Mouse (Mus musculus) limb, embryonic 14.5 days (tissue): ENCODE data around the gene Babam2. TPM values are rescaled to one million over a fixed set of nuclear protein-coding genes. Genes with fewer than 3 reads are reported as not detected.
A peak's percentile ranks its signal among the peaks of the same experiment; 100 is the strongest.

ENCODE experiments used
- ATAC-seq: fragments of 200-750 bp; cut with Nextera tagmentation; 2 replicates; pipeline ENCODE4 v1.8.0; 2017; ENCODE audit warnings: low read depth, moderate number of reproducible peaks, moderate TSS enrichment; ENCODE audit not compliant: low FRiP score
- DNase-seq: peaks from one replicate; pipeline ENCODE4 v3.0.0-alpha.2; 2015; ENCODE audit warnings: low spot score
- H3K27ac ChIP-seq: fragments of 300-500 bp; sonication (generic); replicated peaks from 2 replicates; pipeline ENCODE4 v1.5.1; 2014; ENCODE audit warnings: low read depth, mild to moderate bottlenecking, low read length, moderate library complexity, mixed read lengths
- H3K27me3 ChIP-seq: fragments of 300-500 bp; sonication (generic); 2 replicates; pipeline ENCODE4 v1.6.1; 2014; ENCODE audit warnings: low read length, mixed read lengths; ENCODE audit not compliant: control insufficient read depth, insufficient read depth
- H3K36me3 ChIP-seq: fragments of 300-500 bp; sonication (generic); 2 replicates; pipeline ENCODE4 v1.6.1; 2014; ENCODE audit warnings: mild to moderate bottlenecking, low read length, moderate library complexity, mixed read lengths; ENCODE audit not compliant: control insufficient read depth, insufficient read depth
- H3K4me1 ChIP-seq: fragments of 300-500 bp; sonication (generic); 2 replicates; pipeline ENCODE4 v1.6.1; 2014; ENCODE audit warnings: antibody characterized with exemption, low read length, mixed read lengths; ENCODE audit not compliant: control insufficient read depth, insufficient read depth
- H3K4me2 ChIP-seq: fragments of 300-500 bp; sonication (generic); replicated peaks from 2 replicates; pipeline ENCODE4 v1.6.1; 2014; ENCODE audit warnings: low read depth, mild to moderate bottlenecking, low read length, moderate library complexity; ENCODE audit not compliant: severe bottlenecking
- H3K4me3 ChIP-seq: fragments of 300-500 bp; sonication (generic); replicated peaks from 2 replicates; pipeline ENCODE4 v1.5.1; 2014; ENCODE audit warnings: low read length
- H3K9ac ChIP-seq: fragments of 300-500 bp; sonication (generic); 2 replicates; pipeline ENCODE4 v1.6.1; 2014; ENCODE audit warnings: mild to moderate bottlenecking, low read depth, low read length, moderate library complexity; ENCODE audit not compliant: severe bottlenecking
- H3K9me3 ChIP-seq: fragments of 300-500 bp; sonication (generic); 2 replicates; pipeline ENCODE4 v1.6.1; 2016; ENCODE audit warnings: low read length; ENCODE audit not compliant: control insufficient read depth
- POLR2A ChIP-seq: fragments of 200-500 bp; IDR thresholded peaks from 2 replicates; pipeline ENCODE4 v1.8.0; 2012; ENCODE audit warnings: inconsistent platforms, mild to moderate bottlenecking, moderate library complexity, borderline replicate concordance; ENCODE audit not compliant: insufficient read depth, insufficient read length; ENCODE audit errors: extremely low read depth
- WGBS: fragments of 180-500 bp; shearing (Covaris S2); extraction: QIAGEN DNeasy Blood & Tissue Kit; methylation state at CpG from one replicate; pipeline ENCODE4 v1.1.7; 2014; 5-methylcytosine and 5-hydroxymethylcytosine counted together
- polyA plus RNA-seq, 2 experiments: library from polyadenylated mRNA; depleted of rRNA in 1 of 2; stranded (reverse) in 1 of 2; unstranded in 1 of 2; fragments of >200 nt; fragmentation: Nextera tagmentation in 1 of 2; extraction: Ambion mirVana in 1 of 2; gene quantifications; 2 replicates each; pipeline versions ENCODE4 v1.2.1 to v1.2.3; 2012 to 2014

The Babam2 gene
- polyA plus RNA-seq, 2 experiments: 23.4 to 35.8 TPM

- H3K27ac ChIP-seq: peak overlapping the region; percentile 22; the same call in 1 of the 2 replicates
- no peak overlapping the region for H3K4me3 ChIP-seq
- H3K4me1 ChIP-seq: peaks cover 7% of the 10 kb centered on the region; the same call in 1 of the 2 replicates
- DNase-seq: no peak
- no peaks in the 10 kb centered on the region for H3K36me3 ChIP-seq
- no peak for TF ChIP-seq POLR2A
- no peak overlapping the region for H3K9ac ChIP-seq
- H3K27me3 ChIP-seq: no peaks in the 10 kb centered on the region
- ATAC-seq: no peak
- peak overlapping the region; percentile 27; the same call in 1 of the 2 replicates for H3K4me2 ChIP-seq
- WGBS: 27% methylated on average over 8 of the region's 8 CpGs
- no peaks in the 10 kb centered on the region for H3K9me3 ChIP-seq
These were observed 361.8 kb downstream of the Babam2 start for GRCm38 (mm10) chr5:32059254-32059796.

- DNase-seq (no peak), ATAC-seq (no peak)
- Histone ChIP-seq H3K4me2 (no peak overlapping the region), H3K4me1 (peaks cover 9% of the 10 kb centered on the region; the same call in 1 of the 2 replicates), H3K9ac (no peak overlapping the region), H3K4me3 (no peak overlapping the region), H3K27me3 (no peaks in the 10 kb centered on the region), H3K27ac (no peak overlapping the region), H3K36me3 (no peaks in the 10 kb centered on the region), H3K9me3 (no peaks in the 10 kb centered on the region)
- WGBS: 97% methylated on average over 2 of the region's 2 CpGs
- no peak for TF ChIP-seq POLR2A
These were observed 363.0 kb downstream of the Babam2 start for GRCm38 (mm10) chr5:32060485-32060884.

GRCm38 (mm10) chr5:32061854-32062253 is 364.4 kb downstream of the Babam2 start:
- no peak for DNase-seq
- Histone ChIP-seq H3K4me3 (no peak overlapping the region), H3K27me3 (no peaks in the 10 kb centered on the region), H3K4me2 (no peak overlapping the region), H3K36me3 (no peaks in the 10 kb centered on the region), H3K9ac (no peak overlapping the region), H3K4me1 (peaks cover 13% of the 10 kb centered on the region), H3K27ac (no peak overlapping the region), H3K9me3 (no peaks in the 10 kb centered on the region)
- no peak for ATAC-seq
- WGBS: 72% methylated on average over 1 of the region's 1 CpGs
- no peak for TF ChIP-seq POLR2A

- Histone ChIP-seq H3K4me1 (peaks cover 9% of the 10 kb centered on the region), H3K4me3 (no peak overlapping the region), H3K9ac (no peak overlapping the region), H3K4me2 (no peak overlapping the region), H3K27ac (no peak overlapping the region), H3K9me3 (no peaks in the 10 kb centered on the region), H3K36me3 (no peaks in the 10 kb centered on the region), H3K27me3 (no peaks in the 10 kb centered on the region)
- ATAC-seq (no peak), DNase-seq (peak; percentile 17)
- no peak for TF ChIP-seq POLR2A
- 69% methylated on average over 2 of the region's 2 CpGs for WGBS
These were observed 367.0 kb downstream of the Babam2 start for GRCm38 (mm10) chr5:32064341-32065105.

- no peaks in the 10 kb centered on the region for H3K27me3 ChIP-seq
- no peak overlapping the region for H3K4me3 ChIP-seq
- H3K36me3 ChIP-seq: no peaks in the 10 kb centered on the region
- TF ChIP-seq POLR2A: no peak
- no peaks in the 10 kb centered on the region for H3K9me3 ChIP-seq
- DNase-seq (peak; percentile 23), ATAC-seq (no peak; the same call in 1 of the 2 replicates)
- no peak overlapping the region for H3K4me2 ChIP-seq
- 0 out of 2 replicates have a peak overlapping the region, but pooled peaks have one; percentile 19 for H3K27ac ChIP-seq
- WGBS: 46% methylated on average over 5 of the region's 5 CpGs
- H3K4me1 ChIP-seq: peaks cover 11% of the 10 kb centered on the region
- no peak overlapping the region for H3K9ac ChIP-seq
These were observed 368.7 kb downstream of the Babam2 start for GRCm38 (mm10) chr5:32066015-32066734.
